Mouse (Mus musculus): Measurements from ENCODE around the gene Tex13a. TPM values are rescaled to one million over a fixed set of nuclear protein-coding genes. Genes with fewer than 3 reads are reported as not detected.

The Tex13a gene
- polyA plus RNA-seq (2012) = not detected in 2 replicates

GRCm38 (mm10) chrX:138209480-138209879 lies at the start of gene Tex13a:
Gene Tex13a (minus strand): TSS chrX:138209580.
- no peak for TF ChIP-seq GATA1 (IDR thresholded peaks at IDR 0.05; ENCODE audit: low read length)

DNA sequence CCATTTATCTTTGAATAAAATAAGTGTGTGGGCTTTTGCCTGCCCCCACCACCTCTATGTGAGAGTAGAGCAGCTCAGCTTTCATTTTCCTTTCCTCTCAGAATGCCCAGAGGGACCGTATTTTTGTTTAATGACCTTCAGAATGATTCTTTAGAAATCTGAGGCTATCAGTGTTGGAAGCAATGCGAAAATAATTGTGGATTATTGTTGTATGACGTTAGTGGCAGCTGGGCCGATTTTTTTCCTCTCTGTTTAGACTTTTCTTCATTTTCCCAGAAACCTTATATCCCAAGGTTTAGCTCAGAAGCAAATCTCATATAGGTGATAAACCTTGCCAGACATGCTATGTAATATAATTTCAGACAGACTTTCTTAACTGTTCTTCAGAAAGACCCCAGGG lies 25.2 kb upstream of the Tex13a start:
- TF ChIP-seq GATA1 (IDR thresholded peaks at IDR 0.05; ENCODE audit: low read length) = no peak

GRCm38 (mm10) chrX:138170146-138170545 lies 39.2 kb downstream of the Tex13a start:
- no peak for TF ChIP-seq GATA1 (IDR thresholded peaks at IDR 0.05; ENCODE audit: low read length)
